ENCODE assay signal across 25 mouse cellular contexts in genomic region chr17:73880286-73880685, GRCm38 (mm10).
"Had no signal": no experiment of that assay in that cellular context is flagged by ENCODE, and none has a peak within 500 bp of the region (broad histone marks: within the 10 kb centered on the region; RNA-seq: fewer than 3 reads in every experiment).

No protein-coding gene starts in this region.

- H3K4me2 ChIP-seq: heart, embryonic 12.5 days; hindbrain, embryonic 13.5 days; hindbrain, embryonic 15.5 days; kidney, embryonic 15.5 days; limb, embryonic 13.5 days; limb, embryonic 15.5 days; liver, embryonic 12.5 days had no signal

- H3K36me3 ChIP-seq: heart, embryonic 10.5 days; heart, embryonic 12.5 days; hindbrain, embryonic 13.5 days; hindbrain, embryonic 15.5 days; kidney, embryonic 15.5 days; limb, embryonic 13.5 days; limb, embryonic 15.5 days; liver, embryonic 12.5 days had no signal

- H3K9ac ChIP-seq: heart, embryonic 12.5 days; hindbrain, embryonic 13.5 days; hindbrain, embryonic 15.5 days; kidney, embryonic 15.5 days; limb, embryonic 13.5 days; limb, embryonic 15.5 days; liver, embryonic 12.5 days; liver, embryonic 14.5 days had no signal

- H3K4me3 ChIP-seq: heart, embryonic 10.5 days; heart, embryonic 12.5 days; hindbrain, embryonic 13.5 days; hindbrain, embryonic 15.5 days; kidney, embryonic 15.5 days; limb, embryonic 13.5 days; limb, embryonic 15.5 days; liver, embryonic 12.5 days had no signal

- H3K4me1 ChIP-seq: hindbrain, embryonic 13.5 days; hindbrain, embryonic 15.5 days; kidney, embryonic 15.5 days; limb, embryonic 13.5 days; liver, embryonic 12.5 days had no signal

- H3K27me3 ChIP-seq: heart, embryonic 12.5 days; hindbrain, embryonic 15.5 days; kidney, embryonic 15.5 days; limb, embryonic 15.5 days; liver, embryonic 12.5 days had no signal

- ATAC-seq: hindbrain, postnatal 0 days; intestine, embryonic 16.5 days had no signal

- H3K27ac ChIP-seq: heart, embryonic 10.5 days; hindbrain, embryonic 13.5 days; hindbrain, embryonic 15.5 days; hindbrain, postnatal 0 days; kidney, embryonic 15.5 days; kidney, postnatal 0 days; limb, embryonic 13.5 days; limb, embryonic 15.5 days; liver, embryonic 12.5 days; liver, embryonic 14.5 days had no signal

- DNase-seq: gastrocnemius, postnatal 14 days; gastrocnemius, postnatal 36 days; heart, adult 18-20 months; heart, postnatal 10 days; heart, postnatal 36 days; kidney, adult 11 months; kidney, adult 2 months; kidney, adult 9 months; kidney, postnatal 14 days; kidney, postnatal 36 days; layer of hippocampus, adult 9-11 months; layer of hippocampus, postnatal 36 days; left cerebral cortex, postnatal 4 days had no signal

- H3K9me3 ChIP-seq: heart, embryonic 10.5 days; heart, embryonic 12.5 days; hindbrain, embryonic 13.5 days; hindbrain, embryonic 15.5 days; kidney, embryonic 15.5 days; limb, embryonic 13.5 days; limb, embryonic 15.5 days had no signal
